ENCODE assay signal across 15 mouse cellular contexts in the genomic region with DNA sequence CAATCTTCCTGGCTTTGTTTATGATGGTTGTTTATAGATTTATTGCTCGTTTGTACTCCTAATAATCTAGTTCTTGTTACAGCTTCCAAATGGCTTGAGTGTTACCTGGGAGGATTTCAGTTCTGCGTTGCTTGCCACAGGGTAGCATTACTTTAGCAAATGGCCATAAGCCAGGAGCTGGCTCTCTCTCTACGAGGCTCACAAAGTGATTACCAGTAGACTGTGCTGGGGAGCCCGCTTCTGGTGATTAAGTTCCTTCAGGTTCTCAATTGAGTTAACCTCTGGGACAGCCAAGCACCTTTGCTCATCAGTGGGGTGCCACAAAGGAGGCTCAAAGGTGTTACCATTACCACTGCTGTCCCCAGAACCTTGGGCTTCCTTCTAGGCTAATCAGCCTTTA.
DNase-seq lines count a peak whose midpoint lies in the region; ATAC-seq and TF ChIP-seq lines count a peak whose summit lies in the region.
"Had no signal": no experiment of that assay in that cellular context is flagged by ENCODE, and none has a peak within 500 bp of the region (broad histone marks: within the 10 kb centered on the region; RNA-seq: fewer than 3 reads in every experiment).

No protein-coding gene starts in this region.

- no peak for TF ChIP-seq CTCF in gastrocnemius, adult 2 months (IDR thresholded peaks at IDR 0.05)
- no peak for TF ChIP-seq CTCF in layer of hippocampus, adult 2 months (conservative IDR thresholded peaks at IDR 0.05)

- 0 out of 2 replicates have a peak, but pooled peaks have one; percentile 10 for ATAC-seq in intestine, embryonic 16.5 days
- ATAC-seq in neural tube, embryonic 14.5 days (ENCODE audit: low read depth) = no peak

- no peak overlapping the region for H3K9ac ChIP-seq in intestine, embryonic 16.5 days (ENCODE audit: low read depth, low read length)
- no peak overlapping the region for H3K9ac ChIP-seq in neural tube, embryonic 14.5 days (replicated peaks; ENCODE audit: low read depth, low read length)
- H3K9ac ChIP-seq: embryonic facial prominence, embryonic 13.5 days; heart, embryonic 12.5 days; liver, embryonic 15.5 days had no signal

- no peaks in the 10 kb centered on the region for H3K9me3 ChIP-seq in intestine, embryonic 16.5 days (ENCODE audit: control insufficient read depth, low read length)
- no peaks in the 10 kb centered on the region for H3K9me3 ChIP-seq in neural tube, embryonic 14.5 days (ENCODE audit: control insufficient read depth, low read length)
- H3K9me3 ChIP-seq: embryonic facial prominence, embryonic 13.5 days; G1E; heart, embryonic 12.5 days; liver, embryonic 15.5 days had no signal

- H3K27me3 ChIP-seq in intestine, embryonic 16.5 days (replicated peaks; ENCODE audit: control insufficient read depth, insufficient read depth, low read length) = no peaks in the 10 kb centered on the region
- H3K27me3 ChIP-seq in neural tube, embryonic 14.5 days (ENCODE audit: control insufficient read depth, insufficient read depth, low read length) = no peaks in the 10 kb centered on the region
- H3K27me3 ChIP-seq: embryonic facial prominence, embryonic 13.5 days; heart, embryonic 12.5 days; liver, embryonic 15.5 days had no signal

- intact Hi-C loops in gastrocnemius, adult 2 months (cut with DNase I) = no loop called here
- intact Hi-C loops in gastrocnemius, postnatal 36 days (cut with DNase I) = no loop called here

- 57% methylated on average over 4 of the region's 4 CpGs for WGBS in intestine, embryonic 16.5 days
- WGBS in neural tube, embryonic 14.5 days = 31% methylated on average over 4 of the region's 4 CpGs

- peak overlapping the region; percentile 4; the same call in 1 of the 2 replicates for H3K27ac ChIP-seq in gastrocnemius, adult 2 months
- H3K27ac ChIP-seq in layer of hippocampus, adult 2 months = peak overlapping the region; percentile 56
- H3K27ac ChIP-seq in intestine, embryonic 16.5 days (ENCODE audit: low read length) = 0 out of 2 replicates have a peak overlapping the region, but pooled peaks have one; percentile 34
- peak overlapping the region; percentile 62; the same call in 1 of the 2 replicates for H3K27ac ChIP-seq in neural tube, embryonic 14.5 days (ENCODE audit: low read depth, low read length)
- H3K27ac ChIP-seq: liver, embryonic 15.5 days had no signal

- peaks cover 39% of the 10 kb centered on the region for H3K4me1 ChIP-seq in intestine, embryonic 16.5 days (ENCODE audit: control insufficient read depth, insufficient read depth, low read length)
- H3K4me1 ChIP-seq in neural tube, embryonic 14.5 days (ENCODE audit: control insufficient read depth, insufficient read depth, low read length) = peaks cover 34% of the 10 kb centered on the region

- no peak overlapping the region for H3K4me2 ChIP-seq in intestine, embryonic 16.5 days (ENCODE audit: low read depth, low read length)
- no peak overlapping the region for H3K4me2 ChIP-seq in neural tube, embryonic 14.5 days (ENCODE audit: low read depth, low read length)
- H3K4me2 ChIP-seq: embryonic facial prominence, embryonic 13.5 days; heart, embryonic 12.5 days; liver, embryonic 15.5 days had no signal

- H3K36me3 ChIP-seq in intestine, embryonic 16.5 days (ENCODE audit: control insufficient read depth, insufficient read depth, low read length) = no peaks in the 10 kb centered on the region
- H3K36me3 ChIP-seq in neural tube, embryonic 14.5 days (ENCODE audit: control insufficient read depth, insufficient read depth, low read length) = no peaks in the 10 kb centered on the region
- H3K36me3 ChIP-seq: embryonic facial prominence, embryonic 13.5 days; heart, embryonic 12.5 days; liver, embryonic 15.5 days had no signal

- DNase-seq in gastrocnemius, adult 2 months = peak; percentile 59
- DNase-seq in gastrocnemius, postnatal 36 days = no peak
- DNase-seq in layer of hippocampus, adult 2 months (ENCODE audit: low spot score in 2 of 2) = no peak
- DNase-seq in layer of hippocampus, postnatal 25 days (ENCODE audit: extremely low spot score in 1 of 2, low spot score in 1 of 2) = no peak
- DNase-seq in right cerebral cortex, adult 2 months (ENCODE audit: low spot score in 2 of 2) = no peak
- DNase-seq: adrenal gland, postnatal 14 days; gastrocnemius, postnatal 25 days; right cerebral cortex, adult 18-20 months; thymus, adult 2 months had no signal

- no peak overlapping the region for H3K4me3 ChIP-seq in gastrocnemius, adult 2 months
- no peak overlapping the region for H3K4me3 ChIP-seq in layer of hippocampus, adult 2 months
- H3K4me3 ChIP-seq in intestine, embryonic 16.5 days (ENCODE audit: low read length) = no peak overlapping the region
- no peak overlapping the region for H3K4me3 ChIP-seq in neural tube, embryonic 14.5 days (ENCODE audit: low read depth, low read length)
- H3K4me3 ChIP-seq: embryonic facial prominence, embryonic 13.5 days; heart, embryonic 12.5 days; liver, embryonic 15.5 days had no signal

Comparison
In these comparisons a context has a peak if more than half of its experiments do, and no peak if none do; other contexts are left out.
1. H3K27ac ChIP-seq: peak in every context shown above with its lines; median percentile 62 in neural tube, embryonic 14.5 days; 56 in layer of hippocampus, adult 2 months; 34 in intestine, embryonic 16.5 days; 4 in gastrocnemius, adult 2 months.